ENCODE assay signal across 9 mouse cellular contexts in genomic region chr5:24840975-24841431, GRCm38 (mm10). TPM values are rescaled to one million over a fixed set of nuclear protein-coding genes. Genes with fewer than 3 reads are reported as not detected.
DNase-seq lines count a peak whose midpoint lies in the region; ATAC-seq and TF ChIP-seq lines count a peak whose summit lies in the region.
"Had no signal": no experiment of that assay in that cellular context is flagged by ENCODE, and none has a peak within 500 bp of the region (broad histone marks: within the 10 kb centered on the region; RNA-seq: fewer than 3 reads in every experiment).

No protein-coding gene starts in this region.

- peaks cover 55% of the 10 kb centered on the region for H3K4me1 ChIP-seq in erythroblast, embryonic 14.5 days (ENCODE audit: control insufficient read depth)
- H3K4me1 ChIP-seq in ES-Bruce4 (ENCODE audit: control insufficient read depth, insufficient read depth, low read length) = no peaks in the 10 kb centered on the region
- peaks cover 45% of the 10 kb centered on the region for H3K4me1 ChIP-seq in heart, embryonic 16.5 days (ENCODE audit: control insufficient read depth, insufficient read depth, low read length)
- H3K4me1 ChIP-seq in limb, embryonic 14.5 days (ENCODE audit: control insufficient read depth, insufficient read depth, low read length) = peaks cover 13% of the 10 kb centered on the region
- peaks cover 19% of the 10 kb centered on the region for H3K4me1 ChIP-seq in stomach, embryonic 14.5 days (ENCODE audit: control insufficient read depth, insufficient read depth, low read length)

- H3K36me3 ChIP-seq in erythroblast, embryonic 14.5 days (ENCODE audit: control insufficient read depth) = peaks cover 30% of the 10 kb centered on the region
- peaks cover 2% of the 10 kb centered on the region; the same call in 1 of the 2 replicates for H3K36me3 ChIP-seq in ES-Bruce4 (ENCODE audit: control insufficient read depth, insufficient read depth, low read length, poor library complexity, severe bottlenecking)
- H3K36me3 ChIP-seq in heart, embryonic 16.5 days (ENCODE audit: control insufficient read depth, insufficient read depth) = no peaks in the 10 kb centered on the region
- no peaks in the 10 kb centered on the region for H3K36me3 ChIP-seq in limb, embryonic 14.5 days (ENCODE audit: control insufficient read depth, insufficient read depth, low read length)
- no peaks in the 10 kb centered on the region for H3K36me3 ChIP-seq in stomach, embryonic 14.5 days (ENCODE audit: control insufficient read depth, insufficient read depth, low read length)

- H3K27me3 ChIP-seq in erythroblast, embryonic 14.5 days (ENCODE audit: control insufficient read depth) = no peaks in the 10 kb centered on the region
- no peaks in the 10 kb centered on the region for H3K27me3 ChIP-seq in ES-Bruce4 (ENCODE audit: control insufficient read depth, insufficient read depth, low read length, poor library complexity, severe bottlenecking)
- H3K27me3 ChIP-seq in heart, embryonic 16.5 days (ENCODE audit: control insufficient read depth, insufficient read depth, low read length) = no peaks in the 10 kb centered on the region
- no peaks in the 10 kb centered on the region for H3K27me3 ChIP-seq in limb, embryonic 14.5 days (ENCODE audit: control insufficient read depth, insufficient read depth, low read length)
- H3K27me3 ChIP-seq in stomach, embryonic 14.5 days (ENCODE audit: control insufficient read depth, insufficient read depth, low read length) = no peaks in the 10 kb centered on the region
- H3K27me3 ChIP-seq: Patski had no signal

- DNase-seq in limb, embryonic 14.5 days (ENCODE audit: low spot score) = no peak
- DNase-seq in T-cell, adult 2 months (ENCODE audit: low spot score) = no peak

- H3K27ac ChIP-seq in ES-Bruce4 (ENCODE audit: insufficient read depth, low read length) = no peak overlapping the region
- H3K27ac ChIP-seq in heart, embryonic 16.5 days (ENCODE audit: low read length) = peak overlapping the region; percentile 100; the same call in 1 of the 2 replicates
- peak overlapping the region; percentile 100 for H3K27ac ChIP-seq in limb, embryonic 14.5 days (replicated peaks; ENCODE audit: low read depth, low read length)
- H3K27ac ChIP-seq in stomach, embryonic 14.5 days (ENCODE audit: low read length) = no peak overlapping the region

- no peak for TF ChIP-seq POLR2A in ES-Bruce4 (IDR thresholded peaks at IDR 0.05; ENCODE audit: insufficient read depth, low read length)
- TF ChIP-seq POLR2A in limb, embryonic 14.5 days (IDR thresholded peaks at IDR 0.05; ENCODE audit: borderline replicate concordance, extremely low read depth, insufficient read depth, insufficient read length) = no peak

- no peaks in the 10 kb centered on the region for H3K9me3 ChIP-seq in erythroblast, embryonic 14.5 days (ENCODE audit: control insufficient read depth, low read length)
- H3K9me3 ChIP-seq in ES-Bruce4 (replicated peaks; ENCODE audit: control insufficient read depth, insufficient read depth, low read length, poor library complexity, severe bottlenecking) = no peaks in the 10 kb centered on the region
- no peaks in the 10 kb centered on the region for H3K9me3 ChIP-seq in heart, embryonic 16.5 days (replicated peaks; ENCODE audit: control insufficient read depth, low read length)
- no peaks in the 10 kb centered on the region for H3K9me3 ChIP-seq in limb, embryonic 14.5 days (ENCODE audit: control insufficient read depth, low read length)
- H3K9me3 ChIP-seq in stomach, embryonic 14.5 days (ENCODE audit: control insufficient read depth, low read depth, low read length) = no peaks in the 10 kb centered on the region

- 4% methylated on average over 11 of the region's 11 CpGs for WGBS in heart, embryonic 16.5 days
- 17% methylated on average over 11 of the region's 11 CpGs for WGBS in limb, embryonic 14.5 days
- 12% methylated on average over 11 of the region's 11 CpGs for WGBS in stomach, embryonic 14.5 days

- H3K4me3 ChIP-seq in erythroblast, embryonic 14.5 days (replicated peaks) = peak overlapping the region; percentile 95
- peak overlapping the region; percentile 94 for H3K4me3 ChIP-seq in ES-Bruce4 (ENCODE audit: low read depth, low read length)
- peak overlapping the region; percentile 99 for H3K4me3 ChIP-seq in heart, embryonic 16.5 days (ENCODE audit: low read length)
- peak overlapping the region; percentile 91 for H3K4me3 ChIP-seq in limb, embryonic 14.5 days (replicated peaks; ENCODE audit: low read length)
- peak overlapping the region; percentile 84 for H3K4me3 ChIP-seq in stomach, embryonic 14.5 days (ENCODE audit: low read depth, low read length)

- no peak for TF ChIP-seq EP300 in ES-Bruce4 (IDR thresholded peaks at IDR 0.05; ENCODE audit: insufficient read depth, low read depth, low read length)

- no peak for TF ChIP-seq CTCF in ES-Bruce4 (IDR thresholded peaks at IDR 0.05; ENCODE audit: low read depth, low read length)

- no peak for ATAC-seq in erythroblast, adult 5-6 weeks (replicated peaks; ENCODE audit: low FRiP score, poor library complexity, severe bottlenecking)
- no peak for ATAC-seq in heart, embryonic 16.5 days (replicated peaks; ENCODE audit: extremely low read depth, insufficient read depth, low FRiP score)
- ATAC-seq in limb, embryonic 14.5 days (ENCODE audit: low FRiP score, low read depth) = no peak
- no peak for ATAC-seq in stomach, embryonic 14.5 days (ENCODE audit: insufficient number of reproducible peaks, insufficient read depth, low FRiP score, low read depth)
- no peak for ATAC-seq in activated CD4-positive, CD25-positive, alpha-beta regulatory T cell, adult 4 months

- H3K4me2 ChIP-seq in heart, embryonic 16.5 days (ENCODE audit: low read depth, low read length) = peak overlapping the region; percentile 82
- H3K4me2 ChIP-seq in limb, embryonic 14.5 days (replicated peaks; ENCODE audit: low read depth, low read length, severe bottlenecking) = peak overlapping the region; percentile 86
- peak overlapping the region; percentile 82 for H3K4me2 ChIP-seq in stomach, embryonic 14.5 days (replicated peaks; ENCODE audit: low read depth, low read length)

- H3K9ac ChIP-seq in ES-Bruce4 (ENCODE audit: low read depth, poor library complexity, severe bottlenecking) = peak overlapping the region; percentile 99
- peak overlapping the region; percentile 99 for H3K9ac ChIP-seq in heart, embryonic 16.5 days (ENCODE audit: low read length)
- peak overlapping the region; percentile 95 for H3K9ac ChIP-seq in limb, embryonic 14.5 days (ENCODE audit: low read depth, low read length, severe bottlenecking)
- peak overlapping the region; percentile 95; the same call in 1 of the 2 replicates for H3K9ac ChIP-seq in stomach, embryonic 14.5 days (replicated peaks; ENCODE audit: low read depth, low read length)

RNA-seq across cellular contexts. Expression of gene Rheb, which starts 1.4 kb away (rescaled TPM):
- polyA plus RNA-seq in erythroblast, embryonic 14.5 days (2012) = 1.2 and 1.9 TPM in 2 replicates
- total RNA-seq in erythroblast, adult 5-6 weeks (2015; ENCODE audit: low replicate concordance) = 41.8 and 47.7 TPM in 2 replicates
- 13.9 and 33.6 TPM in 2 replicates for total RNA-seq in erythroblast, adult 5-6 weeks (2017; ENCODE audit: low replicate concordance)
- polyA plus RNA-seq in ES-Bruce4 (2011; ENCODE audit: insufficient read depth, insufficient read length, low read depth, missing spikeins) = 87.5 and 112 TPM in 2 replicates
- 242 and 283 TPM in 2 replicates for polyA plus RNA-seq in heart, embryonic 16.5 days (2015; fragmentation: Nextera tagmentation; extraction: Ambion mirVana)
- 79.0 and 85.7 TPM in 2 replicates for polyA plus RNA-seq in limb, embryonic 14.5 days (2012; rRNA removed)
- 210 and 216 TPM in 2 replicates for polyA plus RNA-seq in limb, embryonic 14.5 days (2014; fragmentation: Nextera tagmentation; extraction: Ambion mirVana)
- 226 and 237 TPM in 2 replicates for polyA plus RNA-seq in stomach, embryonic 14.5 days (2014; fragmentation: Nextera tagmentation; extraction: Ambion mirVana)
- 10 to 100 TPM; 88.1 to 96.5 TPM for polyA plus RNA-seq in activated CD4-positive, CD25-positive, alpha-beta regulatory T cell, adult 4 months (2017; shearing (Covaris generic))

Comparison
In these comparisons a context has a peak if more than half of its experiments do, and no peak if none do; other contexts are left out.
1. H3K27ac ChIP-seq: peak in heart, embryonic 16.5 days (single experiment) and limb, embryonic 14.5 days (single experiment); none in ES-Bruce4 (single experiment) and stomach, embryonic 14.5 days (single experiment).
2. RNA of gene Rheb, which starts 1.4 kb away (polyA plus RNA-seq): 242 to 283 TPM in heart, embryonic 16.5 days, 226 to 237 TPM in stomach, embryonic 14.5 days, 79.0 to 216 TPM in limb, embryonic 14.5 days, 87.5 to 112 TPM in ES-Bruce4 and 88.1 to 96.5 TPM in activated CD4-positive, CD25-positive, alpha-beta regulatory T cell, adult 4 months; 1.2 to 1.9 TPM in erythroblast, embryonic 14.5 days; every median in the first group is over 10 times any median in the second.
3. Peak in every context shown above with its lines, with median percentiles within 50 percentile points of each other: H3K4me3 ChIP-seq, H3K9ac ChIP-seq and H3K4me2 ChIP-seq.